9 mouse cellular contexts compared by ENCODE assay signal in genomic region chr2:173106889-173107785, GRCm38 (mm10). TPM values are rescaled to one million over a fixed set of nuclear protein-coding genes. Genes with fewer than 3 reads are reported as not detected.
DNase-seq lines count a peak whose midpoint lies in the region; ATAC-seq and TF ChIP-seq lines count a peak whose summit lies in the region.
"Had no signal": no experiment of that assay in that cellular context is flagged by ENCODE, and none has a peak within 500 bp of the region (broad histone marks: within the 10 kb centered on the region; RNA-seq: fewer than 3 reads in every experiment).

No protein-coding gene starts in this region.

- no peaks in the 10 kb centered on the region for H3K4me1 ChIP-seq in CH12.LX (ENCODE audit: control insufficient read depth in 1 of 2, insufficient read depth in 2 of 2)
- peaks cover 6% of the 10 kb centered on the region for H3K4me1 ChIP-seq in heart, embryonic 15.5 days (replicated peaks)
- H3K4me1 ChIP-seq in kidney, embryonic 16.5 days (ENCODE audit: insufficient read depth, low read length) = peaks cover 5% of the 10 kb centered on the region; the same call in 1 of the 2 replicates
- no peaks in the 10 kb centered on the region for H3K4me1 ChIP-seq in liver, embryonic 11.5 days (replicated peaks; ENCODE audit: control insufficient read depth, insufficient read depth, low read length)

- peak; percentile 77 to 93 for TF ChIP-seq CTCF in CH12.LX (conservative IDR thresholded peaks at IDR 0.05 in 1 of 2, IDR thresholded peaks at IDR 0.05 in 1 of 2; ENCODE audit: low read depth in 2 of 2, low read length in 2 of 2)
- TF ChIP-seq CTCF in brain, embryonic 14.5 days (IDR thresholded peaks at IDR 0.05; ENCODE audit: borderline replicate concordance, extremely low read depth, insufficient read depth, insufficient read length) = peak; percentile 80; the same call in 1 of the 2 replicates

- 12% methylated on average over 14 of the region's 14 CpGs for WGBS in heart, embryonic 15.5 days
- 14% methylated on average over 14 of the region's 14 CpGs for WGBS in kidney, embryonic 16.5 days
- 18% methylated on average over 14 of the region's 14 CpGs for WGBS in liver, embryonic 11.5 days

- H3K4me3 ChIP-seq in CH12.LX (replicated peaks in 1 of 3; ENCODE audit: low read depth in 2 of 3, low read length in 2 of 3, poor library complexity in 1 of 3) = no peak overlapping the region
- no peak overlapping the region for H3K4me3 ChIP-seq in heart, embryonic 15.5 days
- no peak overlapping the region for H3K4me3 ChIP-seq in kidney, embryonic 16.5 days (ENCODE audit: low read length)
- H3K4me3 ChIP-seq in liver, embryonic 11.5 days (ENCODE audit: low read depth, low read length) = no peak overlapping the region
- H3K4me3 ChIP-seq: erythroblast, embryonic 14.5 days had no signal

- peak; percentile 93 for TF ChIP-seq RAD21 in CH12.LX (IDR thresholded peaks at IDR 0.05; ENCODE audit: low read depth, low read length)

- H3K9me3 ChIP-seq in CH12.LX (replicated peaks; ENCODE audit: low read length) = peaks cover 4% of the 10 kb centered on the region
- H3K9me3 ChIP-seq in heart, embryonic 15.5 days (replicated peaks) = no peaks in the 10 kb centered on the region
- no peaks in the 10 kb centered on the region for H3K9me3 ChIP-seq in kidney, embryonic 16.5 days (ENCODE audit: low read length)
- no peaks in the 10 kb centered on the region for H3K9me3 ChIP-seq in liver, embryonic 11.5 days (ENCODE audit: control insufficient read depth, low read length)

- H3K27me3 ChIP-seq in CH12.LX (replicated peaks) = peaks cover 46% of the 10 kb centered on the region
- no peaks in the 10 kb centered on the region for H3K27me3 ChIP-seq in heart, embryonic 15.5 days
- H3K27me3 ChIP-seq in kidney, embryonic 16.5 days (ENCODE audit: insufficient read depth, low read length) = no peaks in the 10 kb centered on the region
- H3K27me3 ChIP-seq in liver, embryonic 11.5 days (replicated peaks; ENCODE audit: control insufficient read depth, insufficient read depth, low read length) = peaks cover 7% of the 10 kb centered on the region; the same call in 1 of the 2 replicates

- DNase-seq in CH12.LX (ENCODE audit: extremely low read depth) = peak; percentile 64
- DNase-seq in brain, embryonic 14.5 days (ENCODE audit: low read depth) = peak; percentile 79
- peak; percentile 43 for DNase-seq in liver, embryonic 11.5 days (ENCODE audit: low spot score)
- peak; percentile 38 to 50 for DNase-seq in natural killer cell, adult 2 months (ENCODE audit: low spot score in 2 of 2)
- peak; percentile 67 for DNase-seq in testis, postnatal 10 days (ENCODE audit: low spot score)

- no peak for TF ChIP-seq POLR2A in CH12.LX (IDR thresholded peaks at IDR 0.05; ENCODE audit: low read depth, low read length)
- no peak for TF ChIP-seq POLR2A in brain, embryonic 14.5 days (IDR thresholded peaks at IDR 0.05; ENCODE audit: borderline replicate concordance, extremely low read depth, insufficient read depth, insufficient read length, poor library complexity, severe bottlenecking)

- H3K36me3 ChIP-seq in CH12.LX (replicated peaks in 1 of 2; ENCODE audit: control insufficient read depth in 1 of 2, insufficient read depth in 1 of 2, low read length in 1 of 2) = no peaks in the 10 kb centered on the region
- H3K36me3 ChIP-seq in heart, embryonic 15.5 days = no peaks in the 10 kb centered on the region
- H3K36me3 ChIP-seq in kidney, embryonic 16.5 days (ENCODE audit: insufficient read depth, low read length) = no peaks in the 10 kb centered on the region
- H3K36me3 ChIP-seq in liver, embryonic 11.5 days (ENCODE audit: control insufficient read depth, insufficient read depth, low read length) = no peaks in the 10 kb centered on the region

- no peak overlapping the region for H3K4me2 ChIP-seq in CH12.LX (ENCODE audit: insufficient read depth, low read depth, poor library complexity, severe bottlenecking)
- peak overlapping the region; percentile 39; the same call in 1 of the 2 replicates for H3K4me2 ChIP-seq in heart, embryonic 15.5 days
- H3K4me2 ChIP-seq in kidney, embryonic 16.5 days (replicated peaks; ENCODE audit: low read depth, low read length) = no peak overlapping the region
- no peak overlapping the region for H3K4me2 ChIP-seq in liver, embryonic 11.5 days

- in situ Hi-C loops in CH12.LX (cut with MboI; ENCODE audit: low pct_ligation_motif_present, low pct_unique_long_range_greater_than_20kb, low sequenced_read_pairs) = loop anchor here (5.0 kb wide), 2 partner anchors 75 to 450 kb away; no protein-coding TSS in a partner anchor

- TF ChIP-seq EP300 in CH12.LX (IDR thresholded peaks at IDR 0.05; ENCODE audit: low read length) = no peak

- H3K9ac ChIP-seq in CH12.LX (ENCODE audit: insufficient read depth, low read depth) = no peak overlapping the region
- H3K9ac ChIP-seq in heart, embryonic 15.5 days = no peak overlapping the region; the same call in 1 of the 2 replicates
- no peak overlapping the region for H3K9ac ChIP-seq in kidney, embryonic 16.5 days (replicated peaks; ENCODE audit: low read length)
- H3K9ac ChIP-seq in liver, embryonic 11.5 days (ENCODE audit: low read depth, low read length) = no peak overlapping the region

- H3K27ac ChIP-seq in CH12.LX (ENCODE audit: insufficient read depth, low read depth) = no peak overlapping the region
- no peak overlapping the region for H3K27ac ChIP-seq in heart, embryonic 15.5 days
- H3K27ac ChIP-seq in kidney, embryonic 16.5 days (ENCODE audit: low read length) = no peak overlapping the region
- H3K27ac ChIP-seq in liver, embryonic 11.5 days (ENCODE audit: low read depth, low read length) = no peak overlapping the region

- no peaks in the 10 kb centered on the region for H3K79me2 ChIP-seq in CH12.LX (replicated peaks; ENCODE audit: control insufficient read depth, extremely low read depth, insufficient read depth, poor library complexity, severe bottlenecking)

- dilution Hi-C loops in CH12.LX (cut with MboI; ENCODE audit: extremely low pct_ligation_motif_present, extremely low pct_unique_long_range_greater_than_20kb, low sequenced_read_pairs) = no loop called here

- ATAC-seq in erythroblast, adult 5-6 weeks (replicated peaks; ENCODE audit: low FRiP score, poor library complexity, severe bottlenecking) = peak; percentile 78
- ATAC-seq in heart, embryonic 15.5 days (replicated peaks; ENCODE audit: insufficient number of reproducible peaks, insufficient read depth, low FRiP score, low read depth) = peak; percentile 37; the same call in 1 of the 2 replicates
- ATAC-seq in kidney, embryonic 16.5 days (ENCODE audit: low FRiP score, low TSS enrichment) = peak; percentile 62
- ATAC-seq in liver, embryonic 11.5 days (replicated peaks; ENCODE audit: low FRiP score) = 0 out of 2 replicates have a peak, but pooled peaks have one; percentile 29

TF ChIP-seq in CH12.LX, 34 proteins besides CTCF, POLR2A, EP300 and RAD21 (continues in another document):
- TF ChIP-seq UBTF (IDR thresholded peaks at IDR 0.05; ENCODE audit: low read depth, low read length) (no peak), KAT2A (IDR thresholded peaks at IDR 0.05; ENCODE audit: insufficient replicate concordance, low read length) (no peak), POLR2AphosphoS2 (IDR thresholded peaks at IDR 0.05; ENCODE audit: low read depth, low read length) (no peak), MXI1 (IDR thresholded peaks at IDR 0.05; ENCODE audit: low read depth, low read length) (no peak), NELFE (IDR thresholded peaks at IDR 0.05; ENCODE audit: low read depth, low read length) (peak; percentile 35; the same call in 1 of the 2 replicates), ZC3H11A (IDR thresholded peaks at IDR 0.05; ENCODE audit: low read depth, low read length) (peak; percentile 92), MEF2A (IDR thresholded peaks at IDR 0.05; ENCODE audit: borderline replicate concordance, low read depth, low read length) (no peak), IRF4 (IDR thresholded peaks at IDR 0.05; ENCODE audit: low read depth, low read length) (no peak), MAZ (IDR thresholded peaks at IDR 0.05; ENCODE audit: low read depth, low read length) (no peak), JUN (IDR thresholded peaks at IDR 0.05; ENCODE audit: insufficient read depth, low read depth, low read length) (no peak), ELF1 (IDR thresholded peaks at IDR 0.05; ENCODE audit: low read depth, low read length) (no peak), SIN3A (IDR thresholded peaks at IDR 0.05; ENCODE audit: low read length) (no peak), MYC (IDR thresholded peaks at IDR 0.05; ENCODE audit: low read depth, low read length) (0 out of 2 replicates have a peak, but pooled peaks have one; percentile 15), RCOR1 (conservative IDR thresholded peaks at IDR 0.05; ENCODE audit: low read depth, low read length) (no peak), CHD1 (IDR thresholded peaks at IDR 0.05; ENCODE audit: low read depth, low read length) (no peak), TCF12 (IDR thresholded peaks at IDR 0.05; ENCODE audit: low read depth, low read length) (no peak), SMC3 (IDR thresholded peaks at IDR 0.05; ENCODE audit: low read depth, low read length) (peak; percentile 97)

RNA-seq across cellular contexts. Expression of gene Ctcfl, which starts 12.2 kb away (rescaled TPM):
- total RNA-seq in CH12.LX (2012; rRNA removed) (not detected in 2 replicates), CH12.LX (2014; rRNA removed) (not detected in 2 replicates)
- 0.11 TPM in 1 of 2 replicates, not detected in the other for polyA plus RNA-seq in CH12.LX (2012; ENCODE audit: insufficient read length, low read depth)
- not detected in 2 replicates for polyA plus RNA-seq in brain, embryonic 14.5 days (2012; rRNA removed)
- not detected in 2 replicates for total RNA-seq in erythroblast, adult 5-6 weeks (2015; ENCODE audit: low replicate concordance)
- not detected in 2 replicates for total RNA-seq in erythroblast, adult 5-6 weeks (2017; ENCODE audit: low replicate concordance)
- 0.66 and 0.94 TPM in 2 replicates for polyA plus RNA-seq in heart, embryonic 15.5 days (2015; fragmentation: Nextera tagmentation; extraction: Ambion mirVana)
- polyA plus RNA-seq in kidney, embryonic 16.5 days (2015; fragmentation: Nextera tagmentation; extraction: Ambion mirVana) = 0.07 and 0.10 TPM in 2 replicates
- 0.07 TPM in 1 of 2 replicates, not detected in the other for polyA plus RNA-seq in liver, embryonic 11.5 days (2014; fragmentation: Nextera tagmentation; extraction: Ambion mirVana)
- polyA plus RNA-seq: erythroblast, embryonic 14.5 days had no signal

RNA-seq across cellular contexts. Expression of gene Pck1, which starts 45.7 kb away (rescaled TPM):
- total RNA-seq in CH12.LX (2012; rRNA removed) (0.13 TPM in 2 replicates), CH12.LX (2014; rRNA removed) (0.08 and 0.11 TPM in 2 replicates)
- 0.11 TPM in 1 of 2 replicates, not detected in the other for polyA plus RNA-seq in CH12.LX (2012; ENCODE audit: insufficient read length, low read depth)
- not detected in 2 replicates for polyA plus RNA-seq in brain, embryonic 14.5 days (2012; rRNA removed)
- not detected in 2 replicates for total RNA-seq in erythroblast, adult 5-6 weeks (2015; ENCODE audit: low replicate concordance)
- not detected in 2 replicates for total RNA-seq in erythroblast, adult 5-6 weeks (2017; ENCODE audit: low replicate concordance)
- polyA plus RNA-seq in heart, embryonic 15.5 days (2015; fragmentation: Nextera tagmentation; extraction: Ambion mirVana) = 0.10 and 0.16 TPM in 2 replicates
- polyA plus RNA-seq in kidney, embryonic 16.5 days (2015; fragmentation: Nextera tagmentation; extraction: Ambion mirVana) = 35.4 and 38.4 TPM in 2 replicates
- polyA plus RNA-seq in liver, embryonic 11.5 days (2014; fragmentation: Nextera tagmentation; extraction: Ambion mirVana) = 0.17 and 0.23 TPM in 2 replicates

Comparison
In these comparisons a context has a peak if more than half of its experiments do, and no peak if none do; other contexts are left out.
1. RNA of gene Pck1, which starts 45.7 kb away (polyA plus RNA-seq): 35.4 to 38.4 TPM in kidney, embryonic 16.5 days; 0.17 to 0.23 TPM in liver, embryonic 11.5 days, 0.11 TPM in CH12.LX, 0.10 to 0.16 TPM in heart, embryonic 15.5 days and not detected in brain, embryonic 14.5 days; every median in the first group is over 10 times any median in the second.
2. Peak in every context shown above with its lines, with median percentiles within 50 percentile points of each other: DNase-seq and ATAC-seq.